Mouse (Mus musculus): ENCODE data around the gene Prtg. TPM values are rescaled to one million over a fixed set of nuclear protein-coding genes. Genes with fewer than 3 reads are reported as not detected.

The Prtg gene
- total and polyA plus RNA-seq, 2 experiments from 2014 or later, result 0.32 to 0.93 TPM

DNA sequence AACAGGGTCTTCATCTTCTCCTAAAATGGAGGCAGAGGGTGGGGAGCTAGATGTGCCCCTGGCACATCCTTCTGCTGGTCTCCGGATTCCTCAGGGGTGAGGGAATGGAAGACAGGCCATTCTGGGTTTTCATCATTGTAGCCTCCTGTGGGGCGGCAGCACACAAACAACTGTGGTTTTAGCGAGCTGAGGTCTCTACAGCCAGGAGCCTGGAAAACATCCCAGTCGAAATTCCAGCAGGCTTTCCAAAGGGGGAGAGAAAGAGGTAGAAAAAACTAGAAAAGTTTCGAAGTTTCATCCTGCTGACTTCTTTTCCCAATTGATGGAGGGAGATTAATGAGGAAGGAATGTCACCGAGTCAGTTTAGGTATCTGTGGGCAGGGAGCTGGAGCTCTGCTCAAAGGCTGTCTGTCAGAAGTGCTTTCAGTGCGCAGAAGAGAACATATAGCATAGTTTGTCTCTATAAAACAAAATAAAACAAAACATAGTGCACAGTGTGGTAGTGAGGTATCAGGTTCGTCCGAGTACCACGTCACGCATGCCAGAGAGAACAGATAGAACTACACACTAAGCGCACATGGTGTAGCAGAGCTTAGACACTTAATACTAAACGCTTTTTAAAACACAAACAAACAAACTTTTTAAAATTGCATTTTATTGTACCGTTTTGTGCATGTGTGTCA, 16.0 kb upstream of the Prtg start:
- Histone ChIP-seq H3K9ac (replicated peaks; ENCODE audit: low read length, poor library complexity, severe bottlenecking) (no peak overlapping the region), H3K9me3 (ENCODE audit: low read length) (no peaks in the 10 kb centered on the region), H3K4me3 (ENCODE audit: low read depth, low read length) (no peak overlapping the region), H3K4me1 (ENCODE audit: insufficient read depth, low read length) (no peaks in the 10 kb centered on the region), H3K27ac (ENCODE audit: low read depth, low read length) (no peak overlapping the region), H3K4me2 (ENCODE audit: low read depth, low read length, poor library complexity, severe bottlenecking) (no peak overlapping the region), H3K36me3 (ENCODE audit: insufficient read depth, low read length) (no peaks in the 10 kb centered on the region), H3K27me3 (ENCODE audit: insufficient read depth, low read length) (no peaks in the 10 kb centered on the region)
- 55% methylated on average over 14 of the region's 14 CpGs for WGBS
- no peak for TF ChIP-seq CTCF (IDR thresholded peaks at IDR 0.05)
- no peak for ATAC-seq (ENCODE audit: low FRiP score)
- no peak for DNase-seq (ENCODE audit: low spot score)

DNA sequence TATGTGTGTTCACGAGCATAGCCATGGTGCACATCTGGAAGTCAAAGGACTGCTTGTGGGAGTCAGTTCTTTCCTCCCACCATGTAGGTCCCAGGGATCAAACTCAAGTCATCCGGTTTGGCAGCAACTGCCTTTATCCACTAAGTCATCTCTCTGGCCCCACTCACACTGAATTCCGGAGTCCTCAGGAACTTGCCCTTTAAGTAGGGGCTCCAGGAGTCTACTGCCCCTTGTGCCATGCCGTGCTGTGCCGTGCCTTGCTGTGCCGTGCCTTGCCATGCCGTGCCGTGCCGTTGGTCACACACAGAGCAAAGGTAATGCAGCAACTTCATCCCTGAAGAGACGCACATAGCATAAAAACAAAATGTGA, 15.5 kb upstream of the Prtg start:
- ATAC-seq (ENCODE audit: low FRiP score) (no peak), DNase-seq (ENCODE audit: low spot score) (no peak)
- H3K9me3 ChIP-seq (ENCODE audit: low read length), result no peaks in the 10 kb centered on the region
- no peak for TF ChIP-seq CTCF (IDR thresholded peaks at IDR 0.05)
- H3K36me3 ChIP-seq (ENCODE audit: insufficient read depth, low read length), result no peaks in the 10 kb centered on the region
- H3K4me2 ChIP-seq (ENCODE audit: low read depth, low read length, poor library complexity, severe bottlenecking), result peak overlapping the region; percentile 28; the same call in 1 of the 2 replicates
- H3K27me3 ChIP-seq (ENCODE audit: insufficient read depth, low read length), result no peaks in the 10 kb centered on the region
- no peaks in the 10 kb centered on the region for H3K4me1 ChIP-seq (ENCODE audit: insufficient read depth, low read length)
- H3K4me3 ChIP-seq (ENCODE audit: low read depth, low read length), result no peak overlapping the region
- H3K27ac ChIP-seq (ENCODE audit: low read depth, low read length), result no peak overlapping the region
- WGBS, result 42% methylated on average over 10 of the region's 10 CpGs
- H3K9ac ChIP-seq (replicated peaks; ENCODE audit: low read length, poor library complexity, severe bottlenecking), result no peak overlapping the region

DNA sequence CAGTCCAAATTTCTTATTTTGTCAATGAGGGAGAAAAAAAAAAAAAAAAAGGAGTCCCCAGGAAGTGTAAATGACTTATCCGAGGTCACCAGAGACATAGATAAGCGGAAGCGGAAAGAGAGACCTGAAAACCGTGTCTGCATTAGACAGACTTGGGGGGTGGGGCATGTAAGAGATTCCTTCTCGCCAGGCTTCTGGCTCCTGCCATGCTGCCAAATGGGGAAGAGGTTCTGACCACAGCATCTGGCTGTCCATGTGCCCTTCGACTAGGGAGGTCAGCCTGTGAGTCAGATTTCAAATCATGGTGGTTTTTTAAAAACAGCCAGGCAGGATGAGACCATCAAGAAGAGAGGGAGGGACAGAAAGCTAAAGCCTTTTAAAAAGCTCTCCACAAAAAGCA, 15.0 kb upstream of the Prtg start:
- Histone ChIP-seq H3K27ac (ENCODE audit: low read depth, low read length) (no peak overlapping the region), H3K4me2 (ENCODE audit: low read depth, low read length, poor library complexity, severe bottlenecking) (peak overlapping the region; percentile 15; the same call in 1 of the 2 replicates), H3K36me3 (ENCODE audit: insufficient read depth, low read length) (no peaks in the 10 kb centered on the region), H3K9me3 (ENCODE audit: low read length) (no peaks in the 10 kb centered on the region), H3K4me1 (ENCODE audit: insufficient read depth, low read length) (no peaks in the 10 kb centered on the region), H3K27me3 (ENCODE audit: insufficient read depth, low read length) (no peaks in the 10 kb centered on the region), H3K4me3 (ENCODE audit: low read depth, low read length) (no peak overlapping the region), H3K9ac (replicated peaks; ENCODE audit: low read length, poor library complexity, severe bottlenecking) (0 out of 2 replicates have a peak overlapping the region, but pooled peaks have one; percentile 8)
- 17% methylated on average over 6 of the region's 6 CpGs for WGBS
- TF ChIP-seq CTCF (IDR thresholded peaks at IDR 0.05), result no peak
- ATAC-seq (ENCODE audit: low FRiP score), result no peak
- DNase-seq (ENCODE audit: low spot score), result peak; percentile 54

DNA sequence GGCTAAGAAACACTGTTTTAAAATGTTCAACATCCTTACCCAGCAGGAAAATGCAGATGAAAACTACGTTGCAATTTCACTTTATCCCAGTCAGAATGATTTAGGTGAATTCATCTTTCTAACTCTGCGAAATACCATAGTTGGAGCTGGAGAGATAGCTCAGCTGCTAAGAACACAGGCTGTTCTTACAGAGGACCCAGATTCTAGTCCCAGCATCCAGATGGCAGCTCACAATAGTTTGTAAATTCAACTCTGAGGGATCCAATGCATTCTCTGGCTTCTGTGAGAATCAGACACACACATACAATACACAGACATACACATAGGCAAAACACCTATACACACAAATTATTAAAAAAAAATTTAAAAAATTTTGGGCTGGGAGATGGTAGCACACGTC, 11.4 kb upstream of the Prtg start:
- no peaks in the 10 kb centered on the region for H3K4me1 ChIP-seq (ENCODE audit: insufficient read depth, low read length)
- no peak for ATAC-seq (ENCODE audit: low FRiP score)
- no peaks in the 10 kb centered on the region for H3K36me3 ChIP-seq (ENCODE audit: insufficient read depth, low read length)
- no peak for DNase-seq (ENCODE audit: low spot score)
- H3K27me3 ChIP-seq (ENCODE audit: insufficient read depth, low read length), result no peaks in the 10 kb centered on the region
- TF ChIP-seq CTCF (IDR thresholded peaks at IDR 0.05), result no peak
- H3K9ac ChIP-seq (replicated peaks; ENCODE audit: low read length, poor library complexity, severe bottlenecking), result no peak overlapping the region
- WGBS, result 84% methylated on average over 3 of the region's 3 CpGs
- no peaks in the 10 kb centered on the region for H3K9me3 ChIP-seq (ENCODE audit: low read length)
- H3K4me2 ChIP-seq (ENCODE audit: low read depth, low read length, poor library complexity, severe bottlenecking), result no peak overlapping the region
- no peak overlapping the region for H3K4me3 ChIP-seq (ENCODE audit: low read depth, low read length)
- no peak overlapping the region for H3K27ac ChIP-seq (ENCODE audit: low read depth, low read length)

DNA sequence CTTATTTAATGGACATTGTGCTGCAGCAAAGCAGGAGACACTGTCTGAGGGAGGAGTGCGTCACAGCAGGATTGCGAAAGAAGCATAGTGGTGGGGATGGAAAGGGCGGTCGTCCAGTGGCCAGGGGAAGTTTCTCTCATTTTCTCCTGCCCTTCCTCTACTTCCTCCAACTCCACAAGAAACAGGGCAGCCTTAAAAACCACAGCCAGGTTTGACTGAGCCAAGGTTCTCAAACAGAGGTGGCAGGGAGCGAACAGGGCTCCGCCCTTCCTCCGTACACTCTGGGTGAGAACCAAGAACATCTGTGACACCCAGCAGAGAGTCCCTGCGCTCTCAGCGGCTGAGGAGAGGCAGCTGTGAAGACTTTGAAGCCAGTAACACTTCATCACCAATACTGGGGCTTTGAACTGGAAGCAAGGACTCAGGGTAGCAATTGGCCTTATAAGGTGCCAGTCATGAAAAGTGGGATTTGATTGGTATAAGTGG, 9.5 kb upstream of the Prtg start:
- no peaks in the 10 kb centered on the region for H3K27me3 ChIP-seq (ENCODE audit: insufficient read depth, low read length)
- H3K4me1 ChIP-seq (ENCODE audit: insufficient read depth, low read length), result no peaks in the 10 kb centered on the region
- H3K9ac ChIP-seq (replicated peaks; ENCODE audit: low read length, poor library complexity, severe bottlenecking), result no peak overlapping the region
- no peak for TF ChIP-seq CTCF (IDR thresholded peaks at IDR 0.05)
- H3K36me3 ChIP-seq (ENCODE audit: insufficient read depth, low read length), result no peaks in the 10 kb centered on the region
- 58% methylated on average over 9 of the region's 9 CpGs for WGBS
- ATAC-seq (ENCODE audit: low FRiP score) (no peak), DNase-seq (ENCODE audit: low spot score) (no peak)
- no peak overlapping the region for H3K4me2 ChIP-seq (ENCODE audit: low read depth, low read length, poor library complexity, severe bottlenecking)
- no peak overlapping the region for H3K27ac ChIP-seq (ENCODE audit: low read depth, low read length)
- no peak overlapping the region for H3K4me3 ChIP-seq (ENCODE audit: low read depth, low read length)
- no peaks in the 10 kb centered on the region for H3K9me3 ChIP-seq (ENCODE audit: low read length)

DNA sequence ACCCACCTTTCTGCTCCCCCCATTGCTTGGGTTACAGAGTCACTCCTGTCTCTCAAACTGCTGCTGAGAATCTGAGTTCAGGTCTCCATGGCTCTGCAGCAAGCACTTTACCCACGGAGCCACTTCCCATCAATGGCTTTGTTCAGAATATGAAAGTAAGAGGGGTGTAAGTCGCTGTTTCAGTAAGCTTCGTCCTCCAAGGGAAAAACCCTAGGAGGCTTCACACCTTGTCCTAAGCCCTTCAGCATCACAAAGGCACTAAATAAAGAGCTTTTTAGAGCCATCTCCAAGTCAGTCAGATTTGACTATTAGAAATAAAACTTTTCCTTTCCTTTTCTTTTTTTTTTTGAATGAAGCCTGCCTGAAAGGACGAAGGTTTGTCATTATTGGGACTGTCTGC, 3.4 kb upstream of the Prtg start:
- Histone ChIP-seq H3K9me3 (ENCODE audit: low read length) (no peaks in the 10 kb centered on the region), H3K27me3 (ENCODE audit: insufficient read depth, low read length) (0 out of 2 replicates have a peak, but pooled peaks cover 11% of the 10 kb centered on the region), H3K9ac (replicated peaks; ENCODE audit: low read length, poor library complexity, severe bottlenecking) (no peak overlapping the region), H3K36me3 (ENCODE audit: insufficient read depth, low read length) (no peaks in the 10 kb centered on the region), H3K4me2 (ENCODE audit: low read depth, low read length, poor library complexity, severe bottlenecking) (no peak overlapping the region), H3K27ac (ENCODE audit: low read depth, low read length) (no peak overlapping the region), H3K4me3 (ENCODE audit: low read depth, low read length) (no peak overlapping the region), H3K4me1 (ENCODE audit: insufficient read depth, low read length) (peaks cover 6% of the 10 kb centered on the region; the same call in 1 of the 2 replicates)
- DNase-seq (ENCODE audit: low spot score), result no peak
- TF ChIP-seq CTCF (IDR thresholded peaks at IDR 0.05), result no peak
- no peak for ATAC-seq (ENCODE audit: low FRiP score)
- WGBS, result 22% methylated on average over 4 of the region's 4 CpGs

Measured in midbrain, postnatal 0 days (tissue).